Mouse (Mus musculus) adrenal gland, postnatal 4 days (tissue): ENCODE data around the gene Ppp1r35. TPM values are rescaled to one million over a fixed set of nuclear protein-coding genes. Genes with fewer than 3 reads are reported as not detected.

Experiments
- DNase-seq, 2 experiments: peaks; one replicate each; pipeline ENCODE4 v3.0.0; 2021 to 2022; ENCODE audit warnings: low spot score in 2 of 2, mixed read lengths in 2 of 2
- total RNA-seq, 2 experiments: library from RNA; stranded (reverse); gene quantifications; 2 replicates each; pipeline ENCODE4 v1.2.3; 2021

The Ppp1r35 gene
- total RNA-seq, 2 experiments from 2014 or later: 29.9 to 40.3 TPM

DNA sequence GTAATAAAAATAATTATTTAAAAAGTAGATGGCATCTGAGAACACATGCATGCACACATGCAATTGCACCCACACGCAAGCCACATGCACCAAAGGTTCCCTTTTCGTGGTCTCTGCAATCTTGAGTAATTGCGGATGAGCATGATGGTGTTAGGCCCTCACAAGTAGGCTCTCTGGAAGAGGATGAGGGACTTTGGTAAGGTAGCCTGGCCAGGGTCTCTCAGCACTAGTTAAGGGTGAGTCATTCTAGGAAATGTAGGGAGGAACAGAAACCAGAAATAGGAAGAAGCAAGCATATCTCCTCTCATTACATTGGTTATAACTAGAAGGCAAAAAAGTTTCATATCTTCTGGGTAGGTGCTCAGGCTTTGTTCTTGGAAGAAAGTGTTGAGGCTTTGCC is 46.4 kb downstream of the Ppp1r35 start:
- DNase-seq: no peak

DNA sequence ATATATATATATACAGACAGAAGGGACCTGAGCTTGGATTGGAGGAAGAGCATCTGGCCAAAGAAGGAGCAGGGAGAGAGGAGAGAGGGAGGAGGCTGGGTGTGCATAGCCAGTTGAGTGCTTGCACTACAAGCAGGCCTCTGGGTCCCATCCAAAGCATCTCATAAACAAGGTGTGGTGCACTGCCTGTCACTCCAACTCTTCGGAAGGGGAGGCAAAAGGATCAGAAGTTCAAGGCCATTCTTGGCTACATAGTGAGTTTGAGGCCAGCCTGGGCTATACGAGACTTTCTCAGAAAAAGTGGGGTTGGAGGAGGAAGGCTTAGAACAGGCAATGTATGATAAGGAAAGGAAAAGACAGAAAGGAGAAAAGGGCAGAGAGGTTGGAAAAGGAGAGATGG is 47.3 kb downstream of the Ppp1r35 start:
- no peak for DNase-seq

DNA sequence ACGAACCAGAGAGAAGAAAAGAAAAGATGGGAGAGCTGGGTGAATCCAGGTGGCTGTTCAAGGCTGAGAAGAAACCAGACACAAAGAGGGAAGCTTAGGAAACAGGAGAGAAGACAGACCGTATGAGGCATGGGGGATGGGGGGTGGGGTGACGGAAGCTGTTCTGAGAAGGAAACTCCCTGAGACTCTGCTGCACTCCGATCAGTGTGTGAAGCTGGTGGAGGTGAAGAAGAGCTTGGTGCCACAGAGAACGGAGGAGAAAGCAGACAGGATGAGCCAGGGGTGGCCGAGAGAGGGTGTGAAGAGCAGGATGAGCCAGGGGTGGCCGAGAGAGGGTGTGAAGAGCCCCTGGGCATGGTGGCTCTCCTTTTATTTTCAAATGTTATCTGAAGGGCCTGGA is 47.8 kb downstream of the Ppp1r35 start:
- DNase-seq: no peak

DNA sequence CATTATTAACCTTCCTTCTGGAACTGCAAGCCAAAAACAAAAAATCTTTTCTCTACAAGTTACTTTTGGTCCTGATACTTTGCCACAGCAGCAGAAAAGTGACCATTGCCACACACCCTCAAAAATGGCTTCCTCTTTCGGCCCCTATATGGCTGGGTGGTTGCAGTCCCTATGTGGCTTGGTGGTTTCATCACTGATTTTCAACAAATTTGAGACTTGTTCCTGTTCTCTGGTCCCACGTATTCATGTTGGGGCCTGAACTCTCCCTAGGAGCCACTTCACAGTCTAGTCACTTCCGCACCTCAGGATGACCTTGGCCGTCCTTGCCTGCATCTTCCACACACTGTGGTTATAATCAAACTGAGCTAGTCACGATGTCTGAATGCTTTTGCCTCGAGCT is 50.0 kb downstream of the Ppp1r35 start:
- DNase-seq: no peak

Other genes starting within 250 kb of the Ppp1r35 start
- gene Epo, start 245.6 kb upstream of the Ppp1r35 start, total RNA-seq: not detected
- 100 to 1,000 TPM; 771 to 773 TPM for gene Gnb2, start 245.3 kb upstream of the Ppp1r35 start, total RNA-seq
- 1 to 10 TPM; 8.1 TPM for gene Actl6b, start 225.3 kb upstream of the Ppp1r35 start, total RNA-seq
- gene Tfr2, start 209.0 kb upstream of the Ppp1r35 start, total RNA-seq: 10 to 100 TPM in 1 of 2 experiments, 1 to 10 TPM in 1; 2.4 to 25.8 TPM
- gene Mospd3, start 177.8 kb upstream of the Ppp1r35 start, total RNA-seq: 10 to 100 TPM; 52.4 to 54.0 TPM
- gene Pcolce, start 165.1 kb upstream of the Ppp1r35 start, total RNA-seq: 100 to 1,000 TPM; 549 to 594 TPM
- gene Fbxo24, start 149.8 kb upstream of the Ppp1r35 start, total RNA-seq: 1 to 10 TPM; 1.2 to 3.3 TPM
- gene Lrch4, start 149.7 kb upstream of the Ppp1r35 start, total RNA-seq: 10 to 100 TPM; 27.9 to 34.5 TPM
- 10 to 100 TPM; 16.3 to 16.4 TPM for gene Gm20605, start 149.7 kb upstream of the Ppp1r35 start, total RNA-seq
- gene Sap25, start 137.5 kb upstream of the Ppp1r35 start, total RNA-seq: 1 to 10 TPM; 8.3 to 8.9 TPM
- gene Irs3, start 133.1 kb upstream of the Ppp1r35 start, total RNA-seq: under 1 TPM; 0.56 to 0.79 TPM
- gene Agfg2, start 94.1 kb upstream of the Ppp1r35 start, total RNA-seq: 10 to 100 TPM; 28.5 to 31.9 TPM
- 10 to 100 TPM; 10.9 to 11.6 TPM for gene Nyap1, start 37.2 kb upstream of the Ppp1r35 start, total RNA-seq
- 100 to 1,000 TPM; 138 to 140 TPM for gene Tsc22d4, start 33.1 kb upstream of the Ppp1r35 start, total RNA-seq
- gene Mepce, start 8.8 kb downstream of the Ppp1r35 start, total RNA-seq: 10 to 100 TPM; 58.4 to 67.5 TPM
- gene Zcwpw1, start 8.9 kb downstream of the Ppp1r35 start, total RNA-seq: 1 to 10 TPM; 8.9 to 9.3 TPM
- 1 to 10 TPM; 3.1 to 5.5 TPM for gene Pilra, start 57.4 kb downstream of the Ppp1r35 start, total RNA-seq
- 1 to 10 TPM; 2.9 to 3.6 TPM for gene Pilrb1, start 79.3 kb downstream of the Ppp1r35 start, total RNA-seq
- 1 to 10 TPM; 2.8 to 3.4 TPM for gene Pilrb2, start 93.0 kb downstream of the Ppp1r35 start, total RNA-seq
- gene Cyp3a13, start 142.8 kb downstream of the Ppp1r35 start, total RNA-seq: 1 to 10 TPM in 1 of 2 experiments, under 1 TPM in 1; 0.17 to 3.0 TPM
- 1 to 10 TPM; 2.3 to 2.4 TPM for gene Gjc3, start 184.2 kb downstream of the Ppp1r35 start, total RNA-seq
- gene Azgp1, start 202.7 kb downstream of the Ppp1r35 start, total RNA-seq: 10 to 100 TPM in 1 of 2 experiments, 1 to 10 TPM in 1; 1.1 to 55.2 TPM
- gene Smok3a, start 242.4 kb downstream of the Ppp1r35 start, total RNA-seq: not detected
- gene Smok3b, start 242.6 kb downstream of the Ppp1r35 start, total RNA-seq: not detected